Mouse (Mus musculus) gastrocnemius, adult 2 months (tissue): ENCODE measurements around the gene Syne2. TPM values are rescaled to one million over a fixed set of nuclear protein-coding genes. Genes with fewer than 3 reads are reported as not detected.

ENCODE experiments used
- DNase-seq: peaks from one replicate; pipeline ENCODE4 v3.0.0; 2022
- H3K27ac ChIP-seq: fragments of 200-600 bp; 2 replicates; pipeline ENCODE4 v1.8.1; 2022; ENCODE audit warnings: mild to moderate bottlenecking
- H3K4me3 ChIP-seq: fragments of 200-600 bp; 2 replicates; pipeline ENCODE4 v1.8.1; 2022; ENCODE audit warnings: mild to moderate bottlenecking, moderate library complexity
- CTCF ChIP-seq: fragments of 200-600 bp; IDR thresholded peaks from 2 replicates; pipeline ENCODE4 v1.8.1; 2022; ENCODE audit warnings: antibody characterized with exemption, mild to moderate bottlenecking, moderate library complexity
- intact Hi-C: fragments of 180-260 bp; cut with DNase I; formaldehyde crosslinking; loops from one replicate; pipeline ENCODE4 v1.15.1; 2025
- total RNA-seq, 2 experiments: library from RNA; stranded (reverse); gene quantifications; 2 replicates each; pipeline ENCODE4 v1.2.3; 2021

Syne2 gene
- total RNA-seq, 2 experiments from 2014 or later: 15.0 to 15.5 TPM

DNA sequence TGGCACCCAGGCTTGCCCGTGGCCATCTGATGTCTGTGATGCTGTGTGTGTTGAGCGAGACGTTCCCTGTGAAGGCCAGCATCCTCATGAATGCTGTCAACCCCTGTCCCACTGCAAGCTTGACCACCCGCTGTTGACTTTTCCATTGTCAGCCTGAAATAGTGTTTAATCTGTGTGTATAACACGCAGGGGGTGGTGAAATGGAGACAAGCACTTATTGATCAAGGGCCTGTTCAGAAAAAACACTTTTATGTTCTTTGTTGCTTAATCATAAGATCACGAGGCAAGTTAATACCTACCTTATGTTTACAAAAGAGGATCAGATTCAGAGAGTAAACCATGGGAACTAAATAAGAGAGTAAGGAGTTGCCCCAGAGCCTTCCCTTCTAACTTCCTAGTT is 191.1 kb downstream of the Syne2 start:
- H3K4me3 ChIP-seq: no peak overlapping the region
- no peak for TF ChIP-seq CTCF
- H3K27ac ChIP-seq: no peak overlapping the region
- intact Hi-C loops: no loop called here
- DNase-seq: no peak

GRCm38 (mm10) chr12:76012789-76013188 is 194.9 kb downstream of the Syne2 start:
- no peak overlapping the region for H3K4me3 ChIP-seq
- intact Hi-C loops: no loop called here
- no peak for TF ChIP-seq CTCF
- no peak for DNase-seq
- H3K27ac ChIP-seq: no peak overlapping the region

DNA sequence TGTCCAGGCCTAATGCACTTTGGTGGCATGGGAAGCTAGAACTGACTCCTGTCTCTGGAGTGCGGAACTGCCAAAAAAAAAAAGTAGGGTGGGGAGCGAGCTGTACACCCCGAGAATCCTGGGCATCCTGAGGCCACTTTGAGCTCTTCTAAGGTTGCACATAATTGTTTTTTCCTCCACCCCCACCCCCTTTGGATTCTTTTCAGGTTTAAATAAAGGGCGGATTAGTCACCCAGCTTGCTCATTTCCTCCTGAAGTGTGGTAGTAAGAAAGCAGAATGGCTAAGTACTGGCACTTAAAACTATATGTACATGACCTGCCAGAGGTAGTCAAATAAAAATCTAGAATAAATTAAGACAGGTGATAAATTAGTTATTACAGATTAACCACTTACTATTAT is 195.5 kb downstream of the Syne2 start:
- Histone ChIP-seq H3K4me3 (no peak overlapping the region), H3K27ac (no peak overlapping the region)
- DNase-seq: no peak
- TF ChIP-seq CTCF: no peak
- intact Hi-C loops: no loop called here

DNA sequence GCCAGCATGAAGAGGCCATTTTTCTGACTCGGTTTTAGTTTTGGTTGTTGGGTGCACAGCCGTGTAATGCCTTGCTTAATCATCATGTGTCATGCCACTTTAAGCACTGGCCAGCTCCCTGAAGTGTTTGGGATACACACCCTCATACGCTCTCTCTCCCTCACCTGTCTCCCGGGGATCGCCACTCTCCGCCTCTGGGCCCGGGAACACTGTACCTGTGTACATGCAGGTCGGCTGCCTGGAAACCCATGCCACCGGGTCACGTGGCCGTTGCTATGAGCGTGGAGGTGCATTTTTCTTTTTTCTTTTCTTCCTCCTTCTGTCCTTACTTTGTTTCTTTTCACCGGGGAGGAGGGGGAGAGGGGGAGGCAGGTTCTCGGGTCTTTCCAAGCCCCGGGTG is 197.1 kb downstream of the Syne2 start:
- TF ChIP-seq CTCF: no peak
- Histone ChIP-seq H3K27ac (peak overlapping the region; percentile 80), H3K4me3 (peak overlapping the region; percentile 62)
- intact Hi-C loops: no loop called here
- peak; percentile 46 for DNase-seq

DNA sequence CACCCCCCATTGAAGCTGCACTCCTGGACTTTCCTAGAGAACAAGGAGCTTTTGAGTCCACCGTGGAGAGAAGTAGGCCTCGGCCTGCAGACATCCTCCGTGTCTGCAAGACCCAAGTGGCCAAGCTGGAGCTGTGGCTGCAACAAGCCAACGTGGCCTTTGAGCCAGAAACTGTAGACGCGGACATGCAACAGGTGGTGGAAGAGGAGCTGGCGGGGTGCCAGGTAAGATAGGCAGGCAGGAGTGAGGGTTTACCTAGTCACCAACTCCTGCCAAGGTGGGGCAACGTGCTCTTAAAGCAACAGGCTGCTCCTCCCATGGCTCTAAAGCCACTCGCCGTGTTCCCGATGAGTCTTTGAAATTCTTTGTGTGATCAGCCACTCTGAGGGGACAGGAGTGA is 197.6 kb downstream of the Syne2 start:
- DNase-seq: peak; percentile 88
- TF ChIP-seq CTCF: no peak
- Histone ChIP-seq H3K4me3 (peak overlapping the region; percentile 62), H3K27ac (peak overlapping the region; percentile 80)
- intact Hi-C loops: no loop called here

- TF ChIP-seq CTCF: peak; percentile 89
- intact Hi-C loops: loop anchor here (1.0 to 2.0 kb wide), 2 partner anchors 114 to 162 kb away; no protein-coding TSS in a partner anchor
- no peak overlapping the region for H3K4me3 ChIP-seq
- DNase-seq: peak; percentile 82
- H3K27ac ChIP-seq: peak overlapping the region; percentile 80; the same call in 1 of the 2 replicates
These were observed 198.5 kb downstream of the Syne2 start for GRCm38 (mm10) chr12:76016123-76017101.

GRCm38 (mm10) chr12:76018640-76019039 is 200.7 kb downstream of the Syne2 start:
- no peak overlapping the region for H3K27ac ChIP-seq
- H3K4me3 ChIP-seq: no peak overlapping the region
- DNase-seq: no peak
- TF ChIP-seq CTCF: no peak
- intact Hi-C loops: no loop called here

GRCm38 (mm10) chr12:76042301-76042700 is 224.4 kb downstream of the Syne2 start:
- H3K27ac ChIP-seq: no peak overlapping the region
- no peak overlapping the region for H3K4me3 ChIP-seq
- TF ChIP-seq CTCF: no peak
- no peak for DNase-seq
- intact Hi-C loops: no loop called here

- H3K27ac ChIP-seq: no peak overlapping the region
- no peak overlapping the region for H3K4me3 ChIP-seq
- intact Hi-C loops: no loop called here
- no peak for TF ChIP-seq CTCF
- no peak for DNase-seq
These were observed 228.6 kb downstream of the Syne2 start for GRCm38 (mm10) chr12:76046561-76046960.

DNA sequence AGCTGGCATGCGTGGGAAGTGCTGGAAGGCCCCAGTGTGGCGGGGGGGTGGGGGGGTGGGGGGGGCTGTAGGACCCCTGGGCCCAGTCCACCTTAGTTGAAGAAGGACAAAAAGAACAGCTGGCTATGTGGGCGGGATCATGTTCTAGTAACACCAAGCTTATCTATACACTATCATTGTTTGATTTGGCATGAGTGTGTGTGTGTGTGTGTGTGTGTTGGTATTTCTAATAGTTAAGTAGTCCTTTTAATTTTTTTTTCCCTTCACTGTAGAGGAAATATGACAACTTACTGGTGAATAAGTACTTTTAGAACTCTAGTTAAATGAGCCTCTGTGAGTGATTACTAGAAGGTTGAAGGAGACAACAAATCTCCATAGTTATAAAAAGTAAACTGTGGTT is 230.0 kb downstream of the Syne2 start:
- Histone ChIP-seq H3K27ac (no peak overlapping the region), H3K4me3 (no peak overlapping the region)
- DNase-seq: no peak
- intact Hi-C loops: no loop called here
- TF ChIP-seq CTCF: no peak

DNA sequence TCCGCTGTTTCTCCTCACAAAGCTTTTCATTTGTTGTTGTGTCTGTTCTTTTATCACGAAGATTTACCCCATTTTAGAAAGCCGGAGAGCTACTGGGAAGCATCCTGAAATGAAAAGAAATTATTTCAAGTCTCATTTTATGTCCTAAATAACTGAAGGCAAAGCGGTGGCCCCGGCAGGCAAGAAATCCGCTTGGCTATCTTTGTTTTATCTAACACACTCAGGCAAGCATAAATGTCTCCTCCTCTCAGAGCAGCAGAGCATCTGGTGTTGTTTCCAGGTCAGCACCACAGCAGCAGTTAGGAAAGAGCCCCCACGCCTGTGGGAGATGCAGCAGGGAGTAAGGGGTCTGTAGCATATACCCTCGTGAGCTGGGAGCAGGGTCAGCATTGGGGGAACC is 230.7 kb downstream of the Syne2 start:
- TF ChIP-seq CTCF: no peak
- DNase-seq: no peak
- intact Hi-C loops: no loop called here

DNA sequence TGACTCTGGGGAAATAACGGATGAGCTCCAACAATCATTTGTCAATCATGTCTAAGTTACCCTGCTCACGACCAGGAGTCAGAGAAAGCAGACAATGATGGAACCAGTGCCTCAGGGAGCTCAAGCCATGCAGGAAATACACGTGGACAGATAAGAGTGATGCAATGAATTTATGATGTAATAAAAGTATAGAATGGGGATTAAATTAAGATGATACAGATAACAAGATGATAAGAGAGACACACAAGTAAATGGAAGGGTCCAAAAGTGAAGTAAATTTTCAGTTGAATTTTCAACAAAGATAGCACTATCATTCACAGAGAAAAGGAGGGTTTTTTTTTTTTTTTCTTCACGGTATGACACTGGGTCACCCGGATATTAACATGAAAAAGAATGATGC is 231.4 kb downstream of the Syne2 start:
- intact Hi-C loops: no loop called here
- DNase-seq: no peak
- no peak for TF ChIP-seq CTCF
- no peak overlapping the region for H3K4me3 ChIP-seq
- no peak overlapping the region for H3K27ac ChIP-seq

More for the DNA sequence above, 230.7 kb downstream of the Syne2 start:
- no peak overlapping the region for H3K27ac ChIP-seq
- H3K4me3 ChIP-seq: no peak overlapping the region

DNA sequence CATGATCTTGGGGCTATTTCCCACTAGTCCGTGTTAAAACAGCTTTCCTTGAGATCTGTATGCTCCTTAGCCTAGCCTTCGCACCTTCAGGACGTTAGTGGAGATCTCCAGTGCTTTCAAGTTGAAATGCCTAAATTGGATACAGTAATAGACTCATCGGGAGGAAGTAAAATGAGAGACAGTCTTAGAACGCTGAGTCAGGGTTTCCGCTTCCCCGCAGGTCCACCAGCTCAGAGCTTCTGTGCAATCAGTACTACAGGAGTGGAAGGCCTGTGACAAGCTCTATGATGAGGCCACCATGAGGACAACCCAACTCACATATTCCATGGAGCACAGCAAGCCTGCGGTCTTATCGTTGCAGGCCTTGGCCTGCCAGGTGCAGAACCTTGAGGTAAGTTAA is 233.9 kb downstream of the Syne2 start:
- DNase-seq: no peak
- intact Hi-C loops: no loop called here
- Histone ChIP-seq H3K4me3 (no peak overlapping the region), H3K27ac (no peak overlapping the region)
- TF ChIP-seq CTCF: no peak

GRCm38 (mm10) chr12:76054653-76055052 is 236.7 kb downstream of the Syne2 start:
- TF ChIP-seq CTCF: no peak
- intact Hi-C loops: no loop called here
- H3K27ac ChIP-seq: no peak overlapping the region

More at GRCm38 (mm10) chr12:76054653-76055052, 236.7 kb downstream of the Syne2 start:
- DNase-seq: no peak
- no peak overlapping the region for H3K4me3 ChIP-seq
